Mouse (Mus musculus) effector memory CD4-positive, alpha-beta T cell, adult 7 months (primary cell): Measurements from ENCODE around the gene Abcb8. TPM values are rescaled to one million over a fixed set of nuclear protein-coding genes. Genes with fewer than 3 reads are reported as not detected.

Source experiments
- polyA plus RNA-seq: library from polyadenylated mRNA; unstranded; fragments of 100-300 nt; shearing (Covaris generic); gene quantifications from one replicate; pipeline ENCODE4 v1.2.1, GENCODE M21; 2017

Abcb8 gene
- 11.6 TPM for polyA plus RNA-seq

DNA sequence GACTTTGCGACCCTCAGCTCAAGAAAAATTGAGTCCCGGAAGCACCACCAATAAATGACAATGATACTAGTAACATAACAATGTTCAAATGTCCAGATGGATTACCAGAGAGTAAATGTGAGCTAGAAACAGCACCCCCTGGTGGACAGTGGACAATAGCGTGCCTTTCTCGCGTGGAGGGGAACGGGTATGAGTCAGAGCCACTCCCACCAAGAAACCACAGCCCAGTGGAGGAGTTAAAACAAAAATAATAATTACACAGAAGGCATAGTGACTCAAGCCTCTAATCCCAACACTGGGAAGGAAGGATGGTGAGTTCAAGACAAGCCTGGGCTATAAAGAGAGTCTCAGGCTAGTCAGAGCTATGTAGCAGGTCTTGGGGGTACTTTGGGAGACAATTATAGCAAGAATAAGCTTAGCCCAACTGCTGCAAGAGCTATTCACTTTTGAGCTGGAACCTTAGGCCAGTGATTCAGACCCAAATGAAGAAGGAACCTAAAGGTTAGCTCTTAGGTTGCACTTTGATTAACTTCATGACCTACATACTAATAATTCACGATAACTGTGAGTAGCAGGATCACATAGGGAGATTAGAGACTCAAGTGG lies at the start of gene Abcb8:
TSS of gene Abcb8 (plus strand) at position 272 of the 606 bp plus-strand sequence.

DNA sequence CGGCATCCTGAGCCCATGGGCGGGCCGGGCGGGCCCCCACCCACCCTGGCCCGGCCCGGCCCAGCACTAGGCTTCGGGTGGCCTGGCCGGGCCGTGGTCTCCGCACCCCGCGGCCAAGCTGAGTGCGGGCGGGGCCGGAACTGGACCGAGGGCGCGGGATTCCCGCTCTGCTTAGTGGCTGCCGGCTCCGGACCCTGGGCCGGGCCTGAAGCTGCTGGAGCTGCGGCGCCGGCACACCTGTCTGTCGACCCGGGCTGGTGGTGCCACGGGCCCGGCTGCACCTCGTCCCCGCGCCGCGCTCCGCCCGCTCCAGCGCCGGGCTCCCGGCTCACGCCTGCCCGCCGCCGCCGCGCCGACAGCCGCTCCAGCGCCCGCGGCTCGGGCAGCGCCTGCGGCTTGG lies 42.2 kb upstream of the Abcb8 start, which contains the start of gene Kcnh2:
TSS of gene Kcnh2 (minus strand) at position 327 of the 400 bp plus-strand sequence.

DNA sequence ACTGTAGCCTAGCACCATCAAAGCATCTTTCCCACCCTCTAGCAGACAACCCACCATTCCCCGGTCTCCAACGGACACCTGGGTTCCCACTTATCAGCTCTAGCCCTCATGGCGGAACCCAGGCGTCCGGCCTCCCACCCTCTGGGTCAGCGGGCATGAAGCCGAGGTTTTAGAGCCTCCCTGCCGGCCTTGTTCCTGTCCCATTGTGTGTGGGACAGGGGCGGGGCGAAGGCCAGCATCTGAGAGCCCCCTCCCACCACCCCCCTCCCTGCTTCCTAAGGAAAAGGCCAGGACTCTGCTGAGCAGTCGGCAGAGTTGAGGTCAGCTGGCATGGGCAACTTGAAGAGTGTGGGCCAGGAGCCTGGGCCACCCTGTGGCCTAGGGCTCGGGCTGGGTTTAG lies 29.0 kb upstream of the Abcb8 start, which contains the start of gene Nos3:
TSS of gene Nos3 (plus strand) at position 303 of the 400 bp plus-strand sequence.

GRCm38 (mm10) chr5:24391864-24392263 lies 1.6 kb upstream of the Abcb8 start, which contains the start of gene Atg9b:
Atg9b (minus strand) TSS chr5:24392143.

DNA sequence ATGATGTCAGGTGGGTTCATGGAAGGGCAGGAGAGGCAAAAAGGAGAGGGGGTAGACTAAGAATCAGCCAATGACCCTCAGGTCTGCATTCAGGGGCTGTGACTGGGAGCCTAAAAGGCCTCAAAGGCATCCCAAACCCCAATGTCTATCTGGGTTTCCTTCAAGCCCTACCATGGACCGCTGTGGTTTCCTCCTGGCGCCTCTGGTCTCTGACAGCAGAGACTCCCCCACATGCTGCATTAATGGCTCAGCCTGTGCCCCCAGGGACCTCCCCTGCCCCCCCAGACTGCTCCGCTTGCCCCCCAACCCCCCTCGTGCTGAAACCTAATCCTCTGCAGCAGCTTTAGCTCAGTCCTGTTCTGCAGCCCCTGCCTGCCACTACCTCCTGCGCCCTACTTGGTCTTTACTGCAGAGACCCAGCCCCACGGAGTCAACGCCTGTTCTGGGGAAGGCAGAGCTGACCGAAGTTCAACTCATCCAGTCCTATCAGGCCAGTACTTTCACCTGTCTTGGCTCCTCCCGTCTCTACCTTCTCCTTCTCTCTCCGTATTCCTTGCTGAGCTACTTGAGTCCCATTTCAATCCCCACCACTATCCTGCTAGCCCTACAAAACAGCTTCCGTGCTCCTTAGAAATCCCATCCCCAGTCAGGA lies 19.7 kb downstream of the Abcb8 start, which contains the start of gene Asic3:
TSS of gene Asic3 (plus strand) at position 351 of the 652 bp plus-strand sequence.

GRCm38 (mm10) chr5:24423129-24424003 lies 29.9 kb downstream of the Abcb8 start, which contains the start of the genes Cdk5 and Slc4a2:
Cdk5 (minus strand) TSS chr5:24423530.
Slc4a2 (plus strand) TSS chr5:24423837.

GRCm38 (mm10) chr5:24444746-24445427 lies 51.4 kb downstream of the Abcb8 start, which contains the start of gene Fastk:
Fastk (minus strand) TSS chr5:24445287.

GRCm38 (mm10) chr5:24447624-24448298 lies 54.3 kb downstream of the Abcb8 start, which contains the start of gene Tmub1:
Tmub1 (minus strand) TSS chr5:24447854.

DNA sequence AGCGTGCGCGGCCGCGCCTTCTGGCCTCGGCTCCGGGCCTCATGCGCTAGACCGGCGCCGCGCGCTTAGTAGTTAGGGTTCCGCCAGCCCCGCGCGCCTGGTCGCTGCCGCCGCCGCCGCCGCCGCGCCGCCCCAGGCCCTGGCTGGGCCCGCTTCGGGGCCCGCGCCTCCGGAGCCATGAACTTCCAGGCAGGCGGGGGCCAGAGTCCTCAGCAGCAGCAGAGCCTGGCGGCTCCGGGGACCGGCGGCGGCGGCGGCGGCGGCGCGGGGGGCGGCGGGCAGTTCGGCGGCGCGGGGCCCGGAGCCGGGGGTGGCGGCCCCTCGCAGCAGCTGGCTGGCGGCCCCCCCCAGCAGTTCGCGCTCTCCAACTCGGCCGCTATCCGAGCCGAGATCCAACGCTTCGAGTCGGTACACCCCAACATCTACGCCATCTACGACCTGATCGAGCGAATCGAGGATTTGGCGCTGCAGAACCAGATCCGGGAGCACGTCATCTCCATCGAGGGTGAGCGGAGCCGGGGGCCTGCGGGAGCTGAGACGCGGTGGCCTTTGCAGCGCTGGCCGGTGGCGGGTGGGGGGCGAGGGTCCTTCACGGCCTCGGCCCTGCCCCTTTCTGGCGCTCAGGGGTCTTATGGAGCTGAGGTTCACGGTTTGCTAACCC lies 58.7 kb downstream of the Abcb8 start, which contains the start of gene Agap3:
TSS of gene Agap3 (plus strand) at position 148 of the 661 bp plus-strand sequence.

Other genes with a start within 250 kb of the Abcb8 start
- 3.2 TPM for gene Nupl2, start 228.7 kb upstream of the Abcb8 start, polyA plus RNA-seq
- gene Kcnh2, start 42.1 kb upstream of the Abcb8 start, polyA plus RNA-seq, result not detected
- gene Nos3, start 28.9 kb upstream of the Abcb8 start, polyA plus RNA-seq, result 0.12 TPM
- not detected for gene Atg9b, start 1.5 kb upstream of the Abcb8 start, polyA plus RNA-seq
- not detected for gene Asic3, start 19.7 kb downstream of the Abcb8 start, polyA plus RNA-seq
- gene Cdk5, start 29.9 kb downstream of the Abcb8 start, polyA plus RNA-seq, result 55.1 TPM
- 28.7 TPM for gene Slc4a2, start 30.2 kb downstream of the Abcb8 start, polyA plus RNA-seq
- gene Fastk, start 51.6 kb downstream of the Abcb8 start, polyA plus RNA-seq, result 92.8 TPM
- gene Tmub1, start 54.2 kb downstream of the Abcb8 start, polyA plus RNA-seq, result 53.9 TPM
- gene Agap3, start 58.5 kb downstream of the Abcb8 start, polyA plus RNA-seq, result 85.3 TPM
- gene Gbx1, start 133.5 kb downstream of the Abcb8 start, polyA plus RNA-seq, result not detected
- not detected for gene Asb10, start 147.3 kb downstream of the Abcb8 start, polyA plus RNA-seq
- gene 4931409K22Rik, start 163.1 kb downstream of the Abcb8 start, polyA plus RNA-seq, result not detected
- gene Abcf2, start 183.8 kb downstream of the Abcb8 start, polyA plus RNA-seq, result 58.7 TPM
- 24.2 TPM for gene Chpf2, start 193.1 kb downstream of the Abcb8 start, polyA plus RNA-seq
- gene Smarcd3, start 230.7 kb downstream of the Abcb8 start, polyA plus RNA-seq, result 0.83 TPM